Mouse (Mus musculus) liver, embryonic 11.5 days (tissue): ENCODE data around the gene Cnga3. TPM values are rescaled to one million over a fixed set of nuclear protein-coding genes. Genes with fewer than 3 reads are reported as not detected.

Experiments used
- ATAC-seq: fragments of 200-750 bp; cut with Nextera tagmentation; replicated peaks from 2 replicates; pipeline ENCODE4 v1.8.0; 2017; ENCODE audit warnings: moderate number of reproducible peaks, mild to moderate bottlenecking, moderate TSS enrichment, moderate library complexity; ENCODE audit not compliant: low FRiP score
- DNase-seq: peaks from one replicate; pipeline ENCODE4 v3.0.0-alpha.2; 2017; ENCODE audit warnings: low spot score
- H3K27ac ChIP-seq: fragments of 300-500 bp; sonication (generic); 2 replicates; pipeline ENCODE4 v1.5.1; 2014; ENCODE audit warnings: mild to moderate bottlenecking, low read depth, low read length, control low read depth
- H3K27me3 ChIP-seq: fragments of 300-500 bp; sonication (generic); replicated peaks from 2 replicates; pipeline ENCODE4 v1.6.1; 2014; ENCODE audit warnings: low read length, mixed read lengths; ENCODE audit not compliant: control insufficient read depth, insufficient read depth
- H3K36me3 ChIP-seq: fragments of 300-500 bp; sonication (generic); 2 replicates; pipeline ENCODE4 v1.6.1; 2014; ENCODE audit warnings: mild to moderate bottlenecking, low read length, moderate library complexity, mixed read lengths; ENCODE audit not compliant: control insufficient read depth, insufficient read depth
- H3K4me1 ChIP-seq: fragments of 300-500 bp; sonication (generic); replicated peaks from 2 replicates; pipeline ENCODE4 v1.6.1; 2014; ENCODE audit warnings: low read length, mixed read lengths; ENCODE audit not compliant: control insufficient read depth, insufficient read depth
- H3K4me2 ChIP-seq: fragments of 300-500 bp; sonication (generic); 2 replicates; pipeline ENCODE4 v1.6.1; 2014; ENCODE audit warnings: mild to moderate bottlenecking, control low read depth, moderate library complexity
- H3K4me3 ChIP-seq: fragments of 300-500 bp; sonication (generic); 2 replicates; pipeline ENCODE4 v1.5.1; 2014; ENCODE audit warnings: low read depth, low read length, control low read depth
- H3K9ac ChIP-seq: fragments of 300-500 bp; sonication (generic); 2 replicates; pipeline ENCODE4 v1.6.1; 2014; ENCODE audit warnings: low read depth, low read length, control low read depth
- H3K9me3 ChIP-seq: fragments of 300-500 bp; sonication (generic); 2 replicates; pipeline ENCODE4 v1.6.1; 2016; ENCODE audit warnings: low read length, inconsistent platforms, mixed read lengths; ENCODE audit not compliant: control insufficient read depth
- WGBS: fragments of 180-500 bp; shearing (Covaris S2); extraction: QIAGEN DNeasy Blood & Tissue Kit; methylation state at CpG from one replicate; pipeline ENCODE4 v1.1.7; 2014; 5-methylcytosine and 5-hydroxymethylcytosine counted together
- polyA plus RNA-seq: library from polyadenylated mRNA; unstranded; fragments of >200 nt; fragmentation: Nextera tagmentation; extraction: Ambion mirVana; gene quantifications from 2 replicates; pipeline ENCODE4 v1.2.1, GENCODE M21; 2014

Cnga3 gene
- polyA plus RNA-seq, 1 experiment from 2014 or later, result not detected

- no peak for DNase-seq
- WGBS, result 51% methylated on average over 3 of the region's 3 CpGs
- no peak for ATAC-seq
Observed at GRCm38 (mm10) chr1:37308743-37309100, 94.5 kb downstream of the Cnga3 start.

GRCm38 (mm10) chr1:37309939-37310515, 95.8 kb downstream of the Cnga3 start:
- WGBS, result 95% methylated on average over 4 of the region's 4 CpGs
- DNase-seq, result no peak
- no peaks in the 10 kb centered on the region for H3K9me3 ChIP-seq
- ATAC-seq, result no peak
- no peak overlapping the region for H3K4me3 ChIP-seq
- H3K27ac ChIP-seq, result no peak overlapping the region
- H3K36me3 ChIP-seq, result no peaks in the 10 kb centered on the region
- no peak overlapping the region for H3K9ac ChIP-seq
- H3K4me1 ChIP-seq, result peaks cover 14% of the 10 kb centered on the region
- H3K27me3 ChIP-seq, result no peaks in the 10 kb centered on the region
- no peak overlapping the region for H3K4me2 ChIP-seq

More at GRCm38 (mm10) chr1:37308743-37309100, 94.5 kb downstream of the Cnga3 start:
- peaks cover 7% of the 10 kb centered on the region for H3K4me1 ChIP-seq
- no peaks in the 10 kb centered on the region for H3K9me3 ChIP-seq
- H3K9ac ChIP-seq, result no peak overlapping the region
- no peaks in the 10 kb centered on the region for H3K27me3 ChIP-seq
- H3K4me2 ChIP-seq, result no peak overlapping the region
- H3K4me3 ChIP-seq, result no peak overlapping the region
- H3K27ac ChIP-seq, result no peak overlapping the region
- H3K36me3 ChIP-seq, result no peaks in the 10 kb centered on the region

Other genes with a start within 250 kb of the Cnga3 start
- gene Vwa3b, start 187.8 kb upstream of the Cnga3 start, polyA plus RNA-seq, result not detected in 2 replicates
- 6.0 and 6.8 TPM in 2 replicates for gene Inpp4a, start 85.4 kb downstream of the Cnga3 start, polyA plus RNA-seq
- gene Coa5, start 215.7 kb downstream of the Cnga3 start, polyA plus RNA-seq, result 71.8 and 80.9 TPM in 2 replicates
- gene Unc50, start 215.7 kb downstream of the Cnga3 start, polyA plus RNA-seq, result 111 and 113 TPM in 2 replicates